Mouse (Mus musculus): ENCODE data around the gene Fyb2.
"Not testable (repeated sequence)": the region's sequence is repeated elsewhere in the genome, so short reads cannot be mapped to it uniquely, and the experiment has no call there.

The Fyb2 gene

GRCm38 (mm10) chr4:104939535-104939934 lies 26.3 kb downstream of the Fyb2 start:
- DNase-seq (ENCODE audit: low read depth), result no peak

DNA sequence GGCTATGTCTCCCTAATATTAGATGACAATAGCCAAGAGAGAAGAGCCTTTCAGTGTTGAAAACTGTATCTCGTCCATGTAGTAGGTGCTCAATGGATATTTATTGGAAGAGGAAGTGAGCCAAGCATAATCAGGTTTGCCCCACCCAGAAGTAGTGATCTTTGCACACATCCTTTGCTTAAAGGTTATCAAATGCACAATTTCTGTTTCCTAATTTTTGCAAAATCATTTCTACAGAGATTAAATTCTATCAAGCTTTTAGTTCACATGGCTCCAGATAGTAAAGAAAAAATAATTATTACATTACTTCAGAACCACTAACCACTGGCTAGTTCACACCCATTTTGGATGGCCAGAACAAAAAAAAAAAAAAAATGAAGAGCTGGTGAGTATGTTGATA lies 28.6 kb downstream of the Fyb2 start:
- DNase-seq (ENCODE audit: low read depth), result no peak

DNA sequence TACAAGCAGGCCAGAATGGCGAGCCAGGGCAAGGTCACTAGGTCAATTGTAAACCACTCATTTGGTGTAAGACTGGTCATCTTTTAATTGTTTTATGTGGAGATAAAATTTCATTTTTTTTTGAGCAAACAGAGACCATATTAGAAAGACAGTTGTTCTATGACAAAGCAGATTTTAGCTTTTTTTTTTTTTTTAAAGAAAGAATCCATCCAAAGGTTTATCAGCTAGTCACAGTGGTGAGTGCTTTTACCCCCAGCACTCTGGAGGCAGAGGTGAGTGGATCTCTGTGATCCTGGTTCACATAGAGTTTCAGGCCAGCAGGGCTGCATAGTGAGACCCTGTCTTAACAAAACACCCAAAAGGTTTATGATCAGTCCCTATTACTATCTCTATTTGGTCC lies 31.2 kb downstream of the Fyb2 start:
- no peak for DNase-seq (ENCODE audit: low read depth)

DNA sequence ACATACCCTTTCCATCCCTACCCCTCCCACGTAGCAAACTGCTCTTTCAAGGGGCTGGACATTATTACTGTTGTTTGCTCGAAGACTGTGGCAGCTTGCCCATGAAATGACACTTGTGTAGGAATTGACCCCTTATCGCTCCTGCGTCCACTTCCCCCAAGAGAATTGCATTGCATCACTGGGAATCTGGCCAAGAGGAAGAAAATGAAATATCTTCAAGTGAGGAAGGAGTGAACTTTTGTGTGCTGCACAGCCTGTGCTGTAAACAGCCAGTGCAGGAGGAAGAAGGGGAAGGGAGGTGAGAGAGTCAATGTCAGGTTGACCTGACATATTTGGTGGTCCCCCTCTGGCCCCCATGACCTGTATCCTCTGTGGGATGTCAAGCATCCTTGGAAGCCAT lies 35.6 kb downstream of the Fyb2 start:
- DNase-seq (ENCODE audit: low read depth), result no peak

- DNase-seq (ENCODE audit: low read depth), result no peak
Observed at GRCm38 (mm10) chr4:104949304-104949703, 36.0 kb downstream of the Fyb2 start.

DNA sequence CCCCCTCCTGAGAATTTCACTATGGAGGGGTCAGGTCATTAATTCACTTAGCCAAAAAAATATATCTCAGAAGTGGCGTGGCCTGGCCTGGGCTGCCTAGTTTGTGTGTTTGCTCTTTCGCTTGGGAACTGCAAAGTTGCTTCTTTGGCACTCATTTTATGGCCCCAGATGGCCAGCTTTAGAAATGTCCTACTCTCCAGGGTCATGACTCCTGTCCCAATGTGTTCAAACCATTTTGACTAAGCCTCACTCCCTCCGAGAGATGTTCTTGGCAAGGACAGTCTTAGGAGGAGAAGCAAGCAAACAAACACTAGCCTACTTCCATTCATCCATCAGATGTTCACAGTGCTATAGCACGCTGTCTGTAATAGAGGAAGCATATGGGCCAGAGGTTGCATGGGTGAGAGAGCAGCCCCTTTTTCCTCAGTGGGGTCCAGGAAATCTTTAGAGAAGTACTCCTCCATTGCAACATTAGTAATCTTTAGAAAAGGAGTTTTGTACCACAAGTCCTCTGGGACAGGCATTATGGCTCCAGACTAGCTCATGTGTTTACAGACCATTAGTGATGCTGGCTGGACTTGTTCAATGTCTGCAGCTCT lies 38.1 kb downstream of the Fyb2 start:
- no peak for DNase-seq (ENCODE audit: low read depth)

GRCm38 (mm10) chr4:104956691-104957090 lies 43.4 kb downstream of the Fyb2 start:
- no peak for DNase-seq (ENCODE audit: low read depth)

DNA sequence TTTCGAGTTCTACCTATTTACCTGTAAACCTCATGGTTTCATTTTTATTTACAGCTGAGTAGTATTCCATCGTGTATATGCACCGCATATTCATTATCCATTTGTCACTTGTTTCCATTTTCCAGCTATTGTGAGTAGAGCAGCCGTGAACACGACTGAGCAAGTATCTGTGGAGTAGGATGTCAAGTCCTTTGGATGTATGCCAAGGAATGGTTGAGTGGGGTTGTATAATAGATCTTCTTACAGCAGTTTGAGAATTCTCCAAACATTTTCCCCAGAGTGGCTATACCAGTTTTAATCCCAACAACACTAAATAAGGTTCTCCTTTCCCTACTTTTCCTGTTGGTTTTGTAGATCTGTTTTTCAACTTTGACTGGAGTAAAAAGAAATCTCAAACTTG lies 48.2 kb downstream of the Fyb2 start:
- DNase-seq (ENCODE audit: low read depth), result no peak

GRCm38 (mm10) chr4:104972606-104973005 lies 59.4 kb downstream of the Fyb2 start:
- no peak for DNase-seq (ENCODE audit: low read depth)

DNA sequence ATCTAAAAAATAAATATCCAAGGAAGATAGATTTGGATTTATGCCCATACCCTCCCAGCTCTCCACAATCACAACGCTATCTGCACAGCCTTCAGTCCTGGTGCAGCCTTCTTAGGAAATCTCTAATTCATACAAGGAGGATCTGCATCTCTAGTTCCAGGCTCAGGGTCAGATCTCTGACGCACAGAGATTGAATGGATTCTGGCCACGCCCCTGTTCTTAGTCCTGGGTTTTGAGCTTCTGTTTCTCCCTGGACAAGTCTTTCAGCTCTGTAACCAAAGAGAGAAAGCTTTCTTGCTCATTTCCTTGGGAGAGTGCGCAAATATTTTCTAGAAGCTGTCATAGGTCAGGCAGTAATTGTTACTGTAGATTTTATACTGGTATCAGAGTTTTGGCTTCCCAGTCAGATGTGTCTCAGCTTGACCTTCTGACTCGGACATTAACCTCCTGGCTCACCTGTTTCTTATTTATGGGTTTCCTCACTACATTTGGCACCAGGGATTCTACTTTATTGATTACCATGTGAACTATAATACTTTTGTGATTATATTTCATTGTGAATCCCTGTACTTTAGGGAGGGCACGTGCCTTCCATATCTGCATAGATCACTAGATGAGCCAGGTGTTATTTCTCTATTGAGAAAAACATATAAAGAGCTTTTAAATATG lies 62.0 kb downstream of the Fyb2 start:
- DNase-seq (ENCODE audit: low read depth), result no peak

- no peak for DNase-seq (ENCODE audit: low read depth)
Observed at GRCm38 (mm10) chr4:104985960-104986632, 72.8 kb downstream of the Fyb2 start.

- no peak for DNase-seq (ENCODE audit: low read depth)
Observed at GRCm38 (mm10) chr4:104987631-104988030, 74.4 kb downstream of the Fyb2 start.

- DNase-seq (ENCODE audit: low read depth), result no peak
Observed at GRCm38 (mm10) chr4:104988102-104988501, 74.8 kb downstream of the Fyb2 start.

DNA sequence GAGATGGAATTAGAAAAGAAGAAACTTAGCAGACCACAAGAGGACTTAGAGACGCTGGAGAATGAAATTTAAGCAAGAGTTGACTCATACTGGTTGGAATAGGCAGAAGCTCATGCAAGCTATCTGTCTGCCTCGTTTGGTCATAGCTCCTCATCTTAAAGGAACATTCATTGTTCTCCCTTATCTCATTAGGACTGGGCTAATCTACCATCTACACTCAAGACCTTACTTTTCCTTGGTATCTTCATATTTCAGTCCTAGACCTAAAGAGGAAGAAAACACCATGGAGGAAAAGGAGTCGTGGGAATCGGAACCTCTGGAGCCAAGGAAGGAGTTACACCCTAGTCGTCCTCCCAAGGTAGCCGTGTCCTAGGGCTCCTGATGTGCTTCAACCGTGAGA lies 75.5 kb downstream of the Fyb2 start:
- no peak for DNase-seq (ENCODE audit: low read depth)

DNA sequence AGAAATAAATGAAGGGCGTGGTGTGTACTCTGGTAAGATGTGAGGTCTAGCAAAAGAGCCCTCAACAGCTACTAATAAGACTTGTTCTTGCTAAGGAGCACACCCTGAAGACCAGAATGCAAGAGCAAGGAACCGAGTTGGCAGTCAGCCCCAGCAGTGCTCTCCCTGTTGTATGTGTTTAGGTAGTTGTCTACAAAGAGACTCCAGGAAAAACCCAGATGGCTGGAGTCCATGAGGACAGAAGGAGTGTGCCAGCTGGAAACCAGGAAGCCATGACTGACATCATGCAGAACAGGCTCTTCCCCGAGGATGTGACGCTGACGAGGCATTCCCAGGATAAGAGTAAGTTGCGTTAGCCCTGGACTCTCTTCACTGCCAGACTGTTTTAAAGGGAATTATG lies 76.8 kb downstream of the Fyb2 start:
- no peak for DNase-seq (ENCODE audit: low read depth)

- no peak for DNase-seq (ENCODE audit: low read depth)
Observed at GRCm38 (mm10) chr4:104990686-104991085, 77.4 kb downstream of the Fyb2 start.

DNA sequence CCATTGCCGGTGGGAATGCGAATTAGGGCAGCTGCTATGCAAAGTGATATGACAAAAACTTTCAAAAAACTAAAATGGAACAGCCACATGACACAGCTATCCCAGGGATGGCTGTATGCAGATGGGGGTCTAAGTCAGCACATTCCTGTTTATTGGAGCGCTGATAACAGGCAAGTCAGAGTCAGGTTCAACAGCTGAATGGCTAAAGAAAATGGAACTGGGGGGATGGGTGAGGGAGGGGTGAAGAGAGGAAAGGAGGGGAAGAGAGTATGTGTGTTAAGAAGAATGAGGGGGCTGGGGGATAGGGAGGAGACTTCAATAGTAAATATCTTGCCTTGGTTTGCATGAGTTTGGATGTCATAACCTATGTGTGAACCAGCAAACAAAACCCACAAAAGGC lies 79.0 kb downstream of the Fyb2 start:
- DNase-seq (ENCODE audit: low read depth), result no peak

DNA sequence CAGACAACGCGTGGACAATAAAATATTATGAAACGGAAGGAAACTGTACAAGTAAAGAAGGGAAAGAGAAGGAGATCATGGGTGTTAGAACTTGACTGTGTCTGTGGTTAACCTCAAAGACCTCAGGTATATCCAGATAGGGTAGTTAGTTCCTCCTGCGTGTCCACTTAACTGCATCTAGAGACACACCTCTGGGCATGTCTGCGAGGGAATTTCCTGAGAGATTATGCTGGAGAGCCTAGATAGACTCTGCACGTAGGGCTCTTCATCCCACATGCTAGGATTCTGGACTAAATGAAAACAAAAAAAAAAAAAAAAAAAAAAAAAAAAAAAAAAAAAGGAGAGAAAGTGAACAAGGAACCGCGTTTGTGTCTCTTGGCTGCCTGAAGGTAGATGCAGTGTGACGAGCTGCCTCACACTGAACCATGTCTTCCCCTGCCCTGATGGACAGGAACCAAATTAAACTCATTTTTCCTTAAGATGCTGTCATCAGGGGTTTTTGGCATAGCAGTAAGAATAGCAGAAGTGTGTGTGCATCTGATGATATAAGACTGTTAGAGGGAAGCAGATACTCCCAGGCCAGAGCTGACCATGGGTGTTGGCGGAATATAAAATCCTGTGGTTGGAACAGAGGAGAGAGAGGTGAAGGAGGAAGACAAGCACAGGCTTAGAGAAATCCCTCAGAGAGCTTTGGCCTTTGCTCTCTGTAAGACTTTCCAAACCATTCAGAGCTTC lies 80.1 kb downstream of the Fyb2 start:
- DNase-seq (ENCODE audit: low read depth), result no peak

- no peak for DNase-seq (ENCODE audit: low read depth)
Observed at GRCm38 (mm10) chr4:104999702-105000101, 86.4 kb downstream of the Fyb2 start.

DNA sequence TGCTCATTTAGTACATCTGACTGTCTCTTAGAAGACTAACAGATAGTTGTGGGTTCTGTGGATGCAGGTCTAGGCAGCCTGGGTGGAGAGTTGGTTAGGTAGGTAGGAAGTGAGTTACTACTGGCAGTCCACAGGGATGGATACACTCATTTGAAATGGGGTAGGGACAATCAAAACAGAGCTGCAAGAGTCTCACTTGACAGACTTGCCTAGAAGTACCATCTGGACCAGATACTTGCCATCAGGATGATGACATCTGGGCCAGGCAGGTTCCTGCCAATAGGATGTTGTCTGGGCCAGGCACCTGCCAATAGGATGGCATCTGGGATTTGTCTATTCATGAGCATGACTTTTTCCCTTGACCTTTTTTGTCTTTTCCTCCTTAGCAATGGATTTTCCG lies 88.5 kb downstream of the Fyb2 start:
- no peak for DNase-seq (ENCODE audit: low read depth)

- DNase-seq (ENCODE audit: low read depth), result no peak
Observed at GRCm38 (mm10) chr4:105004135-105004534, 90.9 kb downstream of the Fyb2 start.

- not testable (repeated sequence) for DNase-seq (ENCODE audit: low read depth)
Observed at GRCm38 (mm10) chr4:105004649-105005048, 91.4 kb downstream of the Fyb2 start.
